Mouse (Mus musculus): ENCODE data around the gene Gm21119. TPM values are rescaled to one million over a fixed set of nuclear protein-coding genes. Genes with fewer than 3 reads are reported as not detected.
"Not testable (repeated sequence)": the region's sequence is repeated elsewhere in the genome, so short reads cannot be mapped to it uniquely, and the experiment has no call there.

Gene Gm21119
- total RNA-seq, 2 experiments from 2014 or later, result not detected

DNA sequence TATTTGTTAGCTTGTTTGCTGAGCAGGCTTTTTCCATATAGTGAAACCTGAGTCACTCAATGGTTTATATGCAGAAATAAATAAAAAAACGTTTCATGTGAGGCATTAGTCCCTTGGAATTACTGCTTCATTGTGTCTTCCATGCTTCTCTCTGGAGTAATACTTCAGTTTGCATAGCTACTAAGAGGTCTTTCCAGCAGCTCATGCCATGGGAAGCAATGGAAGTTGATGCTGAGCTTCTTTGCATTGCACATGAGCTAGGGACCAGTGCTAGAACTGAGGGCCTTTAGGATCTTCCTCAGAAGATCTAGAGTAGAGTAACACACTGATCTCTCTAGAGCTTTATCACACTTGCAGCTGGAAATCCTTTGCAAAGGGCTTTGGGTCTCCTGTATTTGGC, 23.2 kb downstream of the Gm21119 start:
- ATAC-seq (replicated peaks; ENCODE audit: low FRiP score, poor library complexity, severe bottlenecking), result not testable (repeated sequence)

DNA sequence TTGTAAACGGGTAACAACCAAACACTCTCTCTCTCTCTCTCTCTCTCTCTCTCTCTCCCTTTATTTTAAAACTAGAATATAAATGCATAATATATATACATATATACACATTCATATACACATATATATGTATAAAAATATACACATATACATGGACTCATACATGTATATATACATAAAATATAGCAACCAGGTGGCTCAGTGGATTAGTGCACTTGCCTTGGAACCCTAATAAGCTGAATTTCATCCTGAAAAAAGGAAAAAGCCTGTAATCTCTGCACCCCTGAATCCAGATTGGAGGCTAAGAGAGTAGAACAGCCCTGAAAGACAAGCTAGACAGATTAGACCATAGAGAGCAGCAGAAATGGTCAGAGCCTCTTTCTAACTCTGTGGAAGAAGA, 28.8 kb downstream of the Gm21119 start:
- ATAC-seq (replicated peaks; ENCODE audit: low FRiP score, poor library complexity, severe bottlenecking), result not testable (repeated sequence)

DNA sequence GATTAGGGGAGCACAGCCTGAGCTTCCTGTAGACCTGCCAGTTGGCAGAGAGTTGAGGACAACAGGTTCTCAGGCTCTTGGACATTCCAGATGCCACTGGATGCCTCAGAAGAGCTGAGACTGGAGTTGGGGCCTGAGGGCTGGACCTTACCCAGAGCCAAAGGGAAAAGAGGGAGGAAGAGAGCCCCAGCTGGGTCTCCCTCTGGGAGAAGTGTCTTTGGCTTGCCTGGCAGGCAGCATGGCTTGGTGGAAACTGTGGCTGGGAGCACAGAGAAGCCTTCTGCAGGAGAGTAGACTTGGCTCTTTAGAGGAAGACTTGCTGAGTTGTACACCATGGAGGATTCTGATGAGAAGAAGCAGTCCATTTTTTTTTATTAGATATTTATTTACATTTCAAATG, 38.3 kb downstream of the Gm21119 start:
- ATAC-seq (replicated peaks; ENCODE audit: low FRiP score, poor library complexity, severe bottlenecking), result not testable (repeated sequence)

DNA sequence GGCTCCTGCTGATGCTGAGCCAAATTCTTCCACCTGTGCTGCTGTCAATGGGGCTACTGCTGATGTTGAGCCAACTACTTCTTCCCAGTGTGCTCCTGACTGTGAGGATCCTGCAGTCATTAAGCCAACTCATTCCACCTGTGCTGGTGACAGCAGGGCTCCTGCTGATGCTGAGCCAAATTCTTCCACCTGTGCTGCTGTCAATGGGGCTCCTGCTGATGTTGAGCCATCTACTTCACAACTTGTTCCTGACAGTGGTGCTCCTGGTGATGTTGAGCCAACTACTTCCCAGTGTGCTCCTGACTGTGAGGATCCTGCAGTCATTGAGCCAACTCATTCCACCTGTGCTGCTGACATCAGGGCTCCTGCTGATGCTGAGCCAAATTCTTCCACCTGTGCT, 63.7 kb downstream of the Gm21119 start:
- ATAC-seq (replicated peaks; ENCODE audit: low FRiP score, poor library complexity, severe bottlenecking), result not testable (repeated sequence)

All from erythroblast, adult 5-6 weeks (primary cell).